Mouse (Mus musculus) layer of hippocampus, postnatal 25 days (tissue): ENCODE measurements around the gene Peak1. TPM values are rescaled to one million over a fixed set of nuclear protein-coding genes. Genes with fewer than 3 reads are reported as not detected.

Source experiments
- DNase-seq, 2 experiments: peaks; one replicate each; pipeline ENCODE4 v3.0.0; 2022; ENCODE audit warnings: mixed read lengths in 2 of 2, low spot score in 1 of 2; ENCODE audit errors: extremely low spot score in 1 of 2
- total RNA-seq, 2 experiments: library from RNA; stranded (reverse); gene quantifications; 2 replicates each; pipeline ENCODE4 v1.2.3; 2021

Gene Peak1
- total RNA-seq, 2 experiments from 2014 or later, result 47.7 to 54.3 TPM

DNA sequence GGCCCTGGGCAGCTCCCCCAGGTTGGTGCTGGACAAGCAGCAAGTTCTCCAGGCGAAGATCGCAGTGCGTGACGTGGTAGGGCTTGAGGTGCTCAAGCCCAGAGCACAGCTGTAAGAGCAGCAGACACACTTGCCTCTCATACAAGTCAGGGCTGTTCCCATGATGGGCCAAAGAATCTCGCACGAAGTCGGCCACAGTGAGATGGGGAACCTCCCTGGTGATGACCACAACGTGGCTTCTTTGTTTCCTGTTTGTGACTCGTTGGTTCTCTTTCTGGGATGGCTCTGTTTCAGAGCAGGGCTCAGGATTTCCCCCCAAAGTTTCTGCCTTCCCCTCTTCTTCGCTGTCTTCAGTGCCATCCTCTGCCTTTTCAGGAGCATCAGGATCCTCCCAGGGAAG is 210.8 kb downstream of the Peak1 start:
- no peak for DNase-seq

DNA sequence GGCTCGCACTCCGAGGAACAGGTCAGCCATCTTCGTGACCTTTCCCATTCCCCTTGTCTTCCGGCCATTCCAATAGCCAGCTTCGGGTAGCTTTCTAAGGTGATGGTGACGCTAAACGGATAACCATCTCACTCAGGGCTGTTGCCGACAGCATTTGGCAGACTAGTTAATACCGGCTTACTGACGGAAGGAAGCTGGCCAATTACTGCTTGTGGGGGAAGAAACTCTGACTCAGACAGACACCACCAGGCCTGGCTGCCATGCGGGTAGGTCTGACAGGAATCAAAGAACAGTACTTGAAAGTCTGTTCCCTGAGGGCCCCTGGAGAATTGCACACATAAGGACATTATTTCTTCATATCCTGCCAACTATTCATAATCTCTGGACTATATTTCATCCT is 212.5 kb downstream of the Peak1 start:
- DNase-seq, result no peak

DNA sequence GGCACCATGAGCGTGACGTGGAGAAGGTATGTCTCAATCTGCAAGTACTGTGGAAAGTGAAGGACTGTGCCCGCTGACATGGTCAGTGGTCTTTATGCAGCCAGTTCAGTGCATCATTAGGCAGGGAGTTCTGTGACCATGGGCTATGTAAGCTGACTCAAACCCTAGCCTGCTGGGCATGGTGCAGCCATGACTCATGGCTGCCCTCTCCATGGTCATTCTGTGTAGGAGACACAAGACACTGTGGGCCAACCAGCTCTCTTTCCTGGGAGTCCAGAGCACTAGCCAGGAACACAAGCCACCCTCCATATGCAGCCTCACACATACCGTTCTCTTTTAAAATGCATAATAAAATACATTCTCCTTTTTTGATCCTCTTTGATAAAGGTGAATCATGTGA is 213.6 kb downstream of the Peak1 start:
- DNase-seq, result no peak

DNA sequence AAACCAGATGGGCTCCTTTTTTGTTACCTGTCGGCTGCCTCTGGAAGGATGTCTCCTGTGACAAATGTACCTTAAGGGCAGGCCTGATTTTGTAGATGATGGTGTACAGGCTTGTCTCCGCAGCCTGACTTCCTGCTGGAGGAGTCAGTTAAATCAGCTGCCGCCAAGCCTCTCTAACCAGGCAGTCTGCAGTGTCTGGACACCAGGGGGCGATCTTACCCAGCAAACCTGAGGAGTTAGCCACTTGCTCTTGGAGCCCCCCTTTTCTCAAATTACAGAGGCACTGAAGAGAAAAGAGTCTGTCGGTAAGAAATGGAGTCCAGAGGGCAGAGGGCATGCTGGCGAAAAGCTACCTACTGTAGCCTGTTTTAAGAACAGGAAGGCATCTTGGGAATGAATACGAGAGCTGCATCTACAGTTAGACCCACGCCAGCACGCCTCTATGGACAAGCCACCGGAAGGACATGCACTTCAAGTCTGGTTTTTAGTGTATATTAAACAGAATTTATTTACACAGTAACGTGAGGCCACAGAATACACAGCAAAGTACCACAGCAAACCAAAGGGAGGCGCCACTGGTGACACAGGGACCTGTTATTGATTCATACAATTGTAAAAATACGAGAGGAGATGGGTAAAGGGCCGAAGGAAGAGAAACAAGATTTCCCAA is 217.1 kb downstream of the Peak1 start:
- peak; percentile 76 to 96 for DNase-seq

DNA sequence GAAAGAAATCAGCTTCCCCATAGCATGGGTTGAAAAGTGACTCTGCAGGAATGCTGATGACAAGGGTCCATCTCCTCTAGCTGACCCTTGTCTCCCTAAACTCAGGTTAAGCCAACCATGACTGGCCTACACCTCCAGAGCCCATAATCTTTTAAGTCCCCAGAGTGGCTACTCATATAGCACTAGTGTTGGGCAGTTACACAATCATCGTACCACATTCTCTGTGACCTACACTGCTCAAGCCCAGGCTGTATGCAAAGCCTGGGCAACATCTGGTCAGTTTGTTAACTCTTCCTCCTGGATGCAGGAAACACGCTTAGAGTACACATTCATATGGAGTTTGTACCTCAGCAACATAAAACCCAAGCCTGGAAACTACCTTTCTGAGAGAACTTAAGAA is 217.7 kb downstream of the Peak1 start:
- no peak for DNase-seq

DNA sequence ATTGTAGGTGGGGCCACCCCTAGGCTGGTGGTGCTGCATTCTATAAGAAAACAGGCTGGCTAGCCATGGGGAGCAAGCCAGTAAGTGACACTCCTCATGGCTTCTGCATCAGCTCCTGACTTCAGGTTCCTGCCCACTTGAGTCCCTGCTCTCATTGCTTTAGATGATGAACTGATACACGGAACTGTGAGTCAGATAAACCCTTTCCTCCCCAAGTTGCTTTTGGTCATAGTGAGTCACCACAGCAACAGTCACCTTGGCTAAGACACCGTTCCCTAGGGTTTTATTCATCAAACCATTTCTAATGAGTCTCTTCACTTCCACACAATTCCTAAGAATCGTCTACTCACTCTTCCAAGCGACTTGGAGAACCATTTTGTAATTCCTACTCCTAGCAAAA is 220.9 kb downstream of the Peak1 start:
- no peak for DNase-seq

DNA sequence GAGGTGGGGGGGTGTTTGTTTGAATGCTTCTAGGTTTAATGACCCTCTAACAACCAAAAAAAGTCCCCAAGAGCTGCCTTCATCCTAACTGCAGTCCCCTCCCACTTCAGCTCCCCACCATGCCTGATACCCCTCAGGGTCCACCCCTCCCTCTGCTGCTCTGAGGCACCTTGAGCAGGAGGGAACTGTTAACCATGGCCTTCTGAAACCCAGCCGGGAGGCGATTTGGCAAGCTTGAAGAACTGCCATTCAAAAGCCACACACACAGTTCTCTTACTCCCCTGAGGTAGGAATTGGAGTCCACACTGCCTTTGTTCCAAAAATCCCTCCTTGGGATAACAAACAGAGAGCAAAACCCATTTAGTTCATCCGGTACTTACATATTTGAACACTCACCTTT is 222.7 kb downstream of the Peak1 start:
- no peak for DNase-seq

DNA sequence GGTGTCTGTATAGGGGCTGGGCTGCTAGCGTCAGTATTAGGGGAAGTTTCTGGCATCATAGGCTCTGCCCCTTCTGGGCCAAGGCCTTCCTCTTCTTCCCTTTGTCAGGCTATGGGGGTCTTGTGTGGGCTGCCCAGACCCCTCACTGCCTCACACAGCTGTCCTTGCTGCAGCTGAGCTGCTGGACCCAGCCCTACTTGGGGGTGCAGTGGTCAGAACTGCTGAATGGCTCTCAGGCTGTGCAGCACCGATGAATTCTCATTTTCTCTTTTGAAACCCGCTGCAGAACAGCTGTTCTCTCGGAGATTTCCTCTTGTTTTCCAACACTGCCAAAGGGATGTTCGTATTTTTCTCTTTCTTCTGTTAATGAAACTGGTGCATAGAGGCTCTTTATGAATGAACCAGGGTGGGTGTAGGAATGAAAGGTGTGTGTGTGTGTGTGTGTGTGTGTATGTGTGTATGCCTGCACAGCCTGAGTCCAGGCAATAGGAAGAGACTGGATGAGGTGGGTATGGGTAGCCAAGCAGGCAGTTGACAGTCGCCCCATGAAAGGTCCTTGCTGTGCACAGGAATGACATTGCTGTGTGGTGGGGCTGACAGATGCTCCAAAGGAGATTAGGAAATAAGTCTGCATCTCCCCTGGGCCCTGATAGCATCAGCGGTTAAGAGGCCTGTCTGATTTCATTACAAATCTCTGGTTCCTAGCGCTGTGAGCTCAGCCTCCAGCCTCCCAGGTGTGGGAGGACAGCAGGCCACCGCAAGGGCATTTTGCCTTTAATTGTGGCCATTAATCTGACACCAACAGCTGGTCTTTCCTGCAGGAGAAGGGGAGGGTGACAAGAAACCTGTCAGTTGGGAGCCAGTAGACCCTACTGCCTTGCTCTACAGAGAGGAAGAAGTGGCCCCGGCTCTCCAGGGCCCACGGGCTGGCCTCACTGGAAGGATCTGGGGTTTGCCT is 226.1 kb downstream of the Peak1 start:
- no peak for DNase-seq

DNA sequence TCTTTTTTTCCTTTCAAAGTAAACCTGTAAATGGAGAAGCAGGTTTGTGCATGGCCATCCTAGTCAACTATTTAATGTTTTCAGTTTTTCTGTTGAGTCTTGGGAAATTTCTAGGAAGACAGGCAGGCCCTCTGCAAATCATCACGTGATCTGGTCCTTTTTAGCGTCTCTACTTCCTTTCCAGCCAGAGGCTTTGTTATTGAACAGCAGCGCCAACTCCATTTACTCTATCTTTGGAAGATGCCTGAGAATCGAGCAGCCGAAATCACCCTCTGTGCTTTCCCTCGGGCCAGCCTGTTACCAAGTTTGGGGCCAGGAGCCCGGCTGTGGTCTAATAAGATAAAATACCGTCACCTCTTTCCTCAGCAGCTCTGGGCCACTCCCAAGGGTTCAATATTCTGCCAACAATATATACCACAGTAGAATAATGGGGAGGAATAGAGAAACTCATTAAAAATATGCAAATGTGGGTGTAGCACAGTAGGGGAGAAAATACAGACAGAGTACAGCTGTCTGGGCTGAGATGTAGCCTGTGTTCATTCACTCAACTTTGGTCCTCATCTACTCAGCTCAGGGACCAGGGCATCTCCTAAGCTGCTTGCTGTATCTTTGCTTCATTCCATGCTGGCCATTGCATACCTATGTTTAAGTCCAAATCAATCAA is 237.6 kb downstream of the Peak1 start:
- DNase-seq, result no peak

DNA sequence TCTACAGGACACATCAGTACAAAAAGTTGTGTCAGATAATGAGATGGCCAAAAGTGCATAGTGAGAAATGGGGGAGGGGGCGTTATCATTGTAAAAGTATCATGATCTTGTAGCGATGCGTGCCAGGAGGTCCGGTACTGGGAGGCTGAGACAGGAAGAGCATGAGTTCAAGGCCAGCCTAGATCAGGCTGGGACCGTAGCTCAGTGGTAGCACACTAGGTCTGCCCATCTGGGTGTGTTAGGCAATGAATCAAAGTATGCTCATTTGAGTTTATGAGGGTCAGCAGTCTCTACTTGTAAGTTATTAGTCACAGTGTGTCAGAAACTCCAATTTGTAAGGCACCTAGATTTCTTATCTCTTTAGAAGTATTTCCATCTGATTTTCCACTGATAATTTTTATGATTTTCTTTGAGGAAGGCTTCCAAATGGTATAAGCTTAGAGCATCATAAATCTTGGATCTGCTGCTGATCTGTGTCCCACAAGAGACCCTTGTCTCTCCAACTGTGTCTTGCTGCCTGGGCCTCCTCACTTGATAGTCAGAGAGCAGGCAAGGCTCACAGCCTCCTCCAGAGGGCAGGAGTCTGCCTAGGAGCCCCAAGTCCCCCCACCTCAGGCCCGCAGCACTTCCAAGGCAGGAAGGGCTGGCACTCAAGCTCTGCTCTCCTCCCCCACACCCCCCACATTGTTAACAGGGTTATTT is 238.3 kb downstream of the Peak1 start:
- no peak for DNase-seq

DNA sequence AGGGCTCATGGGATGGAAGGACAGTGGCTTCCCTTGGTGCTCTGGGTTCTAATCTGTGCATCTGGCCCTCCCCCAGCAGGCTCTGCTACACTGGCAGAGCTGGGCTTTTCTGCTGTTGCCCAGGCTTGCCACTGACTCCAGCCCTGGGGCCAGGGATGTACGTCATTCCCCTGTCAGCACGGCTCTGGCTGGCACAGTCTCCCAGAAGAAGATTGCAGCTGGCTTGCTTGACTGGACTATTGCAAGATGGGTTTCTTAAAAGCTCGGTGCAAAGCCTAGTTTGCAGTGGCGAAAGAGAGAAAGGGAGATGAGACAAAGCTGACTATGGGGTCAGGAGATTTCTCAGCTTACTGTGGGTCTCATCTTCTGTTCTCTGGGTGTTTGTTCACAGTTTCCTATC is 240.5 kb downstream of the Peak1 start:
- no peak for DNase-seq

DNA sequence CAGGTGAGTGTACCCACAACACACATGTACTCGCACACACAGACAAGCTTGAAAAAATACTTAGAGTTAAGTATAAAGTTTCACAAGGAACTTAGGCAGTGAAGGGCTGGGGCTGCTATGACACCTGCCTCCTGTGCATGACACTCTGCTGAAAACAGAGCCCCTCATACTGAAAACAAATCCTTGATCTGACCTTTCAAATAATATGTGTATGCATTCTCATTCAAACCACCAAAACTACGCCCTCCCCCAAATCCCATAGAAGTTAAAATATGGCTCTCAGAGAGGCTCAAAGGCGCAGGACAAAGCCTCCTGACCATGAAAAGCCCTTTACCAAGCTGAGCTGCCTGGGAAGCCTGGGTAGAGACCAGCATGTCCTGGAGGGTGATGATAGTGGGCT is 242.6 kb downstream of the Peak1 start:
- no peak for DNase-seq

DNA sequence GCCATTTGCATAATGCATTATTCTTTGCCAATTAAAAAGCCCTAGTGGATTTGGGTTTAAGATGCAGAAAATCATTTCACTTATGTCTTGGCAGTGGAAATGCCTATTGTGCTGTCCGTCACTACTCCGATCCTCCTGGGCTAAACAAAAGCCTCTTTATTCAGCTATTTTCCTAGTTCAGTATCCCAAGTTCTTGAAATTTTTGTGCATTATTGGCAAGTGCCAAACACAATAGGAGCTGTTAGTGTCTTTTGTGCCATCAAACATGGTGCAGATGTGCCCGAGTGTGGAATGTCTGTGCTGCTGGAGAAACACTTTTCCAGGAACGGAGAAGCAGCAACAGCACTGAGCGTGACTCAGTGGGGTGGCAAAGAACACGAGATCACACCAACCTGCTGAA is 250.2 kb downstream of the Peak1 start:
- DNase-seq, result no peak

DNA sequence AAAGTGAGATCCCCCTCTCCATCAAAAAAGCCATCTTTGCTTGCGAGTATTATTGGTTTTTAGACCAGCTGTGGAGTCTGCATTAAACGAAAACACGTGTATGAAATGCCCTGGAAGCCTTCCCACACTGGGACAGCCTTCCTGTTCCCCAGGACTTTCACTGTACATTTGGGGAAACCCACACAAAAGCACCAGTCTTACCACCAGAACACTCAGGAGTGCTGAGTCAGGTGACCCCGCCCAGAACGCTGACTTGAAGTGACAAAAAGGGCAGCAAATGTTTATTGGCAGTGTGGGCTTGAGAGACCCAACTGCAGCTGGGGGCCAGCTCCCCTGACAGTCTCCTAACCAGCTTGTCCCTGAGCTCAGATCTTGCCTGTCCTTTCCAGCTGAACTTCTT is 251.7 kb downstream of the Peak1 start:
- no peak for DNase-seq

DNA sequence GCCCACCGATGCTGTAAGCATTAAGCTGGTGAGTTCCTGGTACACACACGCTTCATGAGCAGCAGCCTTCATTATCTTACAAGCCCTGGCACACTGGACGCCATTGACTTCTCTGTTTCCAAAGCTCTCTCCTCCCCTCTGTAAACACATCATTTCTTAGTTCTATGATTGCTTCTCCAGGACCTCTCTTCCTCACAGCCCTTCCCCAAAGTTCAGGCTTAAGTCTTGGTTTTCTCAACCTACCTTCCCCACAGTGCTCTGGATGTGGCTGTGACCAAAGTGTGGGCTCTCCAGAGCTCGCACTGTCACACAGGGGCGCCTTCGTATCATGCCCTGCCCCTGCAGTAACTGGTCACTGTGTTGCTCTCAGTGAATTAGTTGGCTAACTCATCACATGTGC is 252.5 kb downstream of the Peak1 start, which contains the start of gene Tspan3:
TSS of gene Tspan3 (minus strand) at position 101 of the 400 bp plus-strand sequence.
- DNase-seq, result no peak

DNA sequence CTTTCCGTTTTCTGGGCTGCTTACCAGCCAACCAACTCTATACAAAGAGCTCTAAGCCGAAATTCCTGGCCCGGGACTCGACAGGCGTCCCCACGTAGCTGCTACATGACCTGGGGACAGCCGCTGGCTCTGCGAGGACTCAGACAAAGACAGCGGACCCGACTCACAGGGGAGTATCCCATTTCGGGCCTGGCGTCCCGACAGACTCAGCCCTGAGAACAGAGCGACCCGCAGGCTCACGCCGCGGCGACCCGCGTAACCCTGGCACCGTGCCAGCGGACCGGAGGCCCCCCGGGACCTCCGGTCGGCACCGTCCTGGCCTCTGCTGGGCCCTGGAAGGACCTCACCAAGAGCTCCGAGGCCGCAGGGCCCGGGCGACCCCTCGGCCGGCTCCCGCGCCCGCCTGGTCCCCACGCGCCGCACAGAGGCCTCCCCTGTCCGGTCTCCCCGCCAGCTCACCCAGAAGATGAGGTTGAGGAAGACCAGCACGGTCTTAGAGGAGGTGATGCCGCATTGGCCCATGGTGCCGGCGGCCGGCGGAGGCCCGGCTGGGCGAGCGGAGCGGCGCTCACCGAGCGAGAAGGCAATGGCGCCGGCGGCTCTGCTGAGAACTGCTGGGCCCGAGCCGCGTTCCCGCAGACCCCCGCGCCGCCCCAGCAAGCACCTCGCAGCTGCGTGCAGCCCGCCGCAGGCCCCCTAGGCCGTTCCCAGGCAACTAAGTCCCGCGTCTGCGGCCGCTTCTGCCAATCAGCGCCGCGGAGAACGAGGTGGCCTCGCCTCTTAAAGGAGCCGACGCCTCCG is 257.3 kb downstream of the Peak1 start:
- DNase-seq, result peak; percentile 83 to 89

DNA sequence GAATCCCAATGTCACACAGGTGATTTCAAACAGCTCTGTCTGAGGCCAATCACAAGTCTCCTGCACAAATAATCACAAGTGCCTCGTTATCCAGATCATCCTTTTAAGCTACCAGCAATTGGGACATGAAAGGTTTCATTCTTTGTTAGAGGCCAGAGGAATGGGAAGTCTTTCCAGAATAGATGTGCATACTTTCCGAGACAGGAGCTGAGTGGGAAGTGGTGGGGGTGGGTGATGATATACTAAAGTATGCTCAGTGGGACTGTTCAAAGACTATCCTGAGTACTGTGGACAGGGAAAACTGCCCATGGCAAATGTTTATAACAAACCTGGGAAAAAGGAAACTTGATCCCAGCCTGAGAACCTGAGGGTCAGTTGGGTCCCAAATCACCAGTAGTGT is 258.4 kb downstream of the Peak1 start:
- DNase-seq, result no peak

DNA sequence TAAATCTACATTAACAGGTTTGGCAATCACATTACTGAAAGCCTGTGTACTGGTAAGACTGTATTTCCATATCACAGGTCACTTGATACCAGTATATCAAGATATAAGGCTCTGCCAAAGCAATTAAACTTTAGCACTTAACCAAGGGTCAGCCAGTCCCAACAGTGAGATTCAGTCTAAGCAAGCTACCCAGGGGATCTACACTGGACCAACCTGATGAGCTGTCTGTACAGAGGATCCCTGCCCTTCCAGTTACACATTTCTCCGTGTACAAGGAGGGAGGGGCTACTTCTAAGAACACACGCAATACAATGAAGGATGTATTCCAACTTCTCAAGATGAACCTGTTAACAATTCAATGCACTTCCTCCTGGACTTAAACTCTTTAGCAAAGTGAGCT is 259.8 kb downstream of the Peak1 start:
- no peak for DNase-seq

DNA sequence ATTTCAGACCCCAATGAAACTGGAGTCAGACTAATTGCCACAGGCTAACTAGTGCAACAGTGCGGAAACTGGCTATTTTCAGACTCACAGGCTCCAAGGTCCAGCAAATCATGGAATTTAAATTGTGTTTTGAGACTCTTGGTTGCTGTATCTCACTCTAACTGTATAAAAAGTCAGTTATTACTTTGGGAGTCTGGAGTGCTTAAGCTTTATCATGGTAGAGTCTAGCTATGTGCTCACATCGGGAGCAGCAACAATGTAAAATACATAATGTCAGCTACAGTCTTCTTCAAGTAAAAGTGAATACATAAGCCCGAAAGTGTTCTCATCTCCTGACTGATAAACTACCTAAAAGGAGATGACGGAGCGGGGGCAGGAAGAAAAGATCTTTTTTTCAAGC is 263.3 kb downstream of the Peak1 start:
- DNase-seq, result no peak

DNA sequence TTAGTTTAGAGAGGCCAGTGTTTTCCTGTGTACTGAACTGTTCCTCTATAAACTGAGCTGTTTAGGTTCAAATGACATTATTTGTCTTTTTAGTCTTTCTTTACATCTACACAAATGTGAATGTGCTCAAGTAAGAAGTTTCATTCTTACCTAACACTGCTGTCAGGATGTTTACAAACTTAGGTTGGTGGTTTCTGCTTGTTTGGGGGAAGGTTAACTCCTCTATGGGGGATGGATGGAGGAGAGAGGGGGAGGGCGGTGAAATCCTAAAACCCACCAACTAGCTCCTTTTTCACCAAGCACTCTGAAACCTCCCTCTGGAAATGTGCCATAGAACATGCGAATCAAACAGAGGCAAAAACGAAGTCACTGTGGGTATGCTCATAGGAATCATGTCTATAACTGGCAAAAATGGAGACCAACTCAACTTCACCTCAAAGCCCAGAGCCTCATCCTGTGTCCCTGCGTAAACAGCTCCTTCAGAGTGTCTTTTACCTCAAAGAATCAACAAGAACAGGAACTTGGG is 265.3 kb downstream of the Peak1 start:
- no peak for DNase-seq
